Mouse (Mus musculus) right cerebral cortex, postnatal 14 days (tissue): Measurements from ENCODE around the gene Hagh.

Experiments used
- DNase-seq: peaks from one replicate; pipeline ENCODE4 v3.0.0; 2022

Hagh gene

DNA sequence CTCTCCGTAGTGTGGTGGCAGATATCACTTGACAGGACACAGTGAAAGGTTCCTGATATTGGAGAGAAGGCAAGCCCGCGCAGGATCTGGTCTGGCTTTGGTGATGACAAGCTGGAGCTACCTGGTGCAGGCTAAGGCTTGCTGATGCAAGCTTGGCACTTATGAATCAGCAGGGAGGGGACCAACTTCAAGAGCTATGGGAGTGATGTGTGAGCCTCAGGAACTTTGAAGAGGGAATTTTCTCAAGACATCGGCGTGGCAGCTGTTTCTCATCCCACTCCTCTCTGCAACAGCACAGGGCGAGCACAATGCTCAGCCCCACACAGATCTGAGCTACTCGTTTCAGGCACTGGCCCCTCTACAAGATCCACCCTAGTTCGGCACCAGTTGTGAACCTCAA, at the start of gene Hagh:
Gene Hagh, plus strand, starts transcription at position 302 of the 400 bp plus-strand sequence.
- no peak for DNase-seq

DNA sequence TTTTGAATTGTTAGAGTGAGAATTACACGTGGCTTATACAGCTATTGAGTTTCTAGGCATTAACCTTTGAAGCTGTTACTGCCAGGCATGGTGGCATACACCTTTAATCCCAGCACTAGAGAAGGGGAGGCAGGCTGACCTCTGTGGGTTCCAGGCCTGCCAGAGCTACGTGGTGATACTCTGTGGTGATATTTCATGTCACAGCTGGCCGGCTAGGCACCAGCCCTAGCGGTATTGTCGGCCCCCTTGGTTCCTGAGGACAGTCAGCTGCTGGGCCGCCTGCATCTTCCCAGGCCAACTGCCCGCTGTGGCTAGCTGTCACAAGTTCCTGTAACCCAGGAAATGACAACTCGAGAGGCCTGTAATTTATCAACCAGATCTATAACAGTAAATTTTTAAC, 47.8 kb upstream of the Hagh start:
- no peak for DNase-seq

DNA sequence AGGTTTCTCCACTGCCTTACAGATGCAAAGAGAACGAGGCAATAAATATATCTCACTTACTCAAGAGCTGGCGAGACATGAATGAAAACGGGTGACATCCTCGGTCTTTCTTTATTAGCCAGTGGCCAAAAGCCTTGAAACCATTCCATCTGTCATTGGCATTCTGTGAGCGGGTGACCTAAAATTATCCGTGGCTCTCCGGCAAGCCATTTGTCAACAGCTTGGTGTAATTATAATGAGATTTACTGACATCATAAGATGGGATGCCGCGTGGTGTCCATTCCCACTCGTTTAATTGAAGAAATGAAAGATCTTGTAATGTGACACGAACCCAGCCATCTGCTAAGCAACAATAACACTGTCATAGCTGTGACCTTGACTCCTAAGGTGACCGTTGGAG, 45.2 kb upstream of the Hagh start:
- DNase-seq, result no peak

DNA sequence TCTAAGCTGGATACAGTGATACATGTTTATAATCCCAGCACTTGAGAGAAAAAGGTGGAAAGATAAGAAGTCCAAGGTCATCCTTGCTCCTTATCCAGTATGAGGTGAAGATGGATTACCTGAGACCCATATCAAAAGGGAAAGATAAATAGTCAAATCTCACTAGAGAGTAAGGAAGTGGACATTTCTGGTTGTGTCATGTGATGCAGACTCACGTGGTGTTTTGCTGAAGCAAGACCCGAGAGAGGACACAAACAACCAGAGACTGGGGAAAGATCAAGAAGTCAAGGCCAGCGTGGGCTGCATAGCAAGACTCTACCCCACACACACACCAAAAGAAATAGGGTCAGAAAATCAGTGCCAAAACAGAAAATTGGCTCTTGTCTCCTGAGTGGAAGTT, 43.0 kb upstream of the Hagh start:
- DNase-seq, result no peak

DNA sequence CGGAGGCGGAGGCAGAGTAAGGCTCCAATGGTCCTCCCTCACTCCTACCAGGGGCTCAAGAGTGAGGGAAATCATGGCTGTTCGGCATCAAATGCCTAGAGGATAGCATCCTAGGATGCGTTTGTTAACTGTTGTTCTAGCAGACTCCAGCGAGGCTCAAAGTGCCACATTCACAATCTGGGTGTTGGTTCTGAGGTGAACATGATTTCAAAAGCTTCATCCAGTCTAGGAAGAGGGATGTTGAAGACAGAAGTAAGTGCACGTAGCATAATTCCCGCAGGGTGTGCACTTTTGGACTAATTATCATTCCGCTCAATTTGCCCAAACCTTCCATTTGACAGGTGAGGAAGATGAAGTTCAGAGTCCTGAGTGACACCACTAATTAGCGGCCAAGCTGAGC, 41.7 kb upstream of the Hagh start:
- DNase-seq, result no peak

DNA sequence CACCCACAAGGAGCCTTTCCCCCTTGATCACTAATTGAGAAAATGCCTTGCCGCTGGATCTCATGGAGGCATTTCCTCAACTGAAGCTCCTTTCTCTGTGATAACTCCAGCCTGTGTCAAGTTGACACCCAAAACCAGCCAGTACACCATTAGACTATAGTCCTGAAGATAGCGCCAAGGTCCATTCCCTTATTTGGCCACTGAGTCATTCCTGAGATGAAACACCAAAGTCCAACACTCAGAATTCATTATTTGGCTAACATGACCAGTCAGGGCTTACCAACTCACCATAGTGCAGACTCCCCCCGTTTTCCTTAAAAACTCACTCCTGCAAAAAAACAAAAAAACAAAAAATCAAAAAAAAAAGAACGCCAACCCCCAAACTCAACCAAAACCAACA, 40.5 kb upstream of the Hagh start:
- no peak for DNase-seq

DNA sequence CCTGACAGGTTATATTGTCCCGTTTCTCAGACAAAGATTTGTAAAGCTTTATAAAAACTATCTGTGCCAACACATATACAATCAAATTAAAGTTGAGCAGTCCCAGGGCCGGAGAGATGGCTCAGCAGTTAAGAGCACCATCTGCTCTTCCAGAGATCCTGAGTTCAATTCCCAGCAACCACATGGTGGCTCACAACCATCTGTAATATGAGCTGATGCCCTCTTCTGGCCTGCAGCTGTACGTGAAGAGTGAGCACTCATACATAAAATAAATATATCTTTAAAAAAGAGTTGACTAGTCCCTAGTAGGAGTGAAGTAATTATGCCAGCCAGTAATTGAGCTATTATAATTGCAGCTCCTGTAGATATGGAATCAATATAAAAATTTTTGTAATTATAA, 39.4 kb upstream of the Hagh start:
- DNase-seq, result no peak

DNA sequence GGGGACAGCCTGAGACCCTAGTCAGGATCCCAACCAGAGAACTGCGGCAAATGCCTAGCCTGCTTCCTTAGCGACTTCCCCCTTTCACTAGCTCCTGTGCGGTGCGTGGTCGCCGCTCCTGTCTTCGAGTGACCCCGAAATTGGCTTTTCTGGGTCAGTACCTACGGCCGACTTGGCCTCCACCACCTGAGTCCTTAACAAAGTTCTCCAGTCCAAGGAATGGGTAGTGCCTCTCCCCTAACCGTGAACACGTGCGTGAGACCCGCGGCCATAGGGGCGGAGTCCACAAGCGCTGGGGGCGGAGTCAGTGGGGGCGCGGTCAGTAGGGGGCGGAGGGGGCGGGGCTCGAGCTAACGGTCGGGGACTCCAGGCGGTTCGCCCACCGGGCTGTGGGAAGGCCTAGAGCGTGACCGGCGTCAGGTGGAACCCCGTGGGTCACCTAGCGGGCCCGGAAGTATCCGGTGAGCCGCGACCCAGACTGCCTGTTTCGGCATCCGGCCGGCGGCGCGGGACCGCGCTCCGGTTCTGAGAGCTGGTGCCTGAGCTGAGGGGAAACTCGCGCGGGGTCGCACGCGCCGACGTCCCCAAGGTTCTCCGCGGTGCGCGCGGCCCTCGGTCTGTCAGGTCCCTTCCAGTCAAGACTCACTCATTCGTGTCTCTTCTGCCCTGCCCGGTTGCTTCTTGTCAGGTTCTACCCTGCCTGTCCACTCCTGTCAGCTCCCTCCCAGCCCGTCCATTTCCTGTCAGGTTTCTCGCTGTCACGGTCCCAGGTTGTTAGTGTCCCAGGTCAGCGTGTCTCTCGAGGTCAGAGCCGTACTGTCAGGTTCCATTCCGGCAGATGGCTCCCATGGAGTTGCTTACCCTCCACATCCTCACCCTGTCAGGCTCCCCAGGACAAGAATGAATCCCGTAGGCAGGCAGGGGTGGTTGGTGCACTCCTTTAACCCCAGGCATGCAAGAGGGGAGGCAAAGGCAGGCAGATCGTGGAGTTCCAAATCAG, 35.7 kb upstream of the Hagh start, which contains the start of gene Meiob:
Gene Meiob, plus strand, starts transcription at position 338 of the 1,000 bp plus-strand sequence.
- DNase-seq, result peak; percentile 26

DNA sequence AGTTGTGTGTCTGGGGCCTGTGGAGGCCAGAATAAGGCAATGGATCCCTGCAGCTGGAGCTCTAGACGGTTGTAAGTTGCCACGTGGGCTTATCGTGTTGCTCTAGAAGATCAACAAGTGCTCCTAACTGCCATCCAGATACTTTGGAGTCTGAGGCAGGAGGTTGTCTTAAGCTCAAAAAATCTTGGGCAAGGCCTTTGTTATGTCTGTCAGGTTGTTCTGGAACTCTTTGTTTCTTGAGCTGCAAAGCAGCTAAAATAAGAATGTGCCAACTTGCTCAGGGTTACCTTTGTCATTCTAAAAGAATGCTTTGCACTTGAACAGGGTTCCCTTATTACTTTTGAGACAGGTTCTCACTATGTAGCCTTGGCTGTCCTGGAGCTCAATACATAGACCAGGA, 28.7 kb upstream of the Hagh start:
- DNase-seq, result no peak

DNA sequence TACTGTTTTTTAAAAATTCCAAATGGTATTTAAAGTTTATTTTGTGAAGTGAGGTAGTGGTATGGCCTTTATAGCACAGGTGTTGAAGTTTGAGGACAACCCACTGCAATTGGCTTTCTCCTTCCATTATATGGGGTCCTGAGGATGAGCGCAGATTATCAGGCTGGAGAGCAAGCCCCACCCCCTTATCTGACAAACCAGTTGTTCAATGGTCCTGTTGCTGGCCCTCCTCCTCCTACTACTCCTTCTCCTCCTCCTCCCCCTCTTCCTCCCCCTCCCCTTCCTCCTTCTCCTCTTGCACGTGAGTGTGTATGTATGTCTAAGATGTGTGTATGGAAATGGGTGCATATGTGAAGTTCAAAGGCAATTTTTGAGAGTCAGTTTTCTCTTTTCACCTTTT, 27.7 kb upstream of the Hagh start:
- DNase-seq, result no peak

DNA sequence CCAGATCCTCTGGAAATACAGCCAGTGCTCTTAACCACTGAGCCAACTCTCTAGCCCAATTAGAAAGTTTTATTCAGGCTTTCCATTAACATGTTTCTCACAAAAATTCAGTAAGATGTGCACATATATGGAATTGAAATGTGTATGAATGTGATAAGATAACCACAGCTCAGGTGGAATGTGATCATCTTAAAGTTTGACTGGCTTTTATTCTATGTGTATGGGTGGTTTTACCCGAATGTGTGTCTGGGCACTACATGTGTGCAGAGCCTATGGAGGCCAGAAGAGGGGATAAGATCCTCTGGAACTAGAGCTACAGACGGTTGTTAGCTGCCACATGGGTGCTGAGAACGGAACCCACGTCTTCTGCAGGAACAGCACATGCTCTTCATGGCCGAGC, 24.7 kb upstream of the Hagh start:
- DNase-seq, result no peak

DNA sequence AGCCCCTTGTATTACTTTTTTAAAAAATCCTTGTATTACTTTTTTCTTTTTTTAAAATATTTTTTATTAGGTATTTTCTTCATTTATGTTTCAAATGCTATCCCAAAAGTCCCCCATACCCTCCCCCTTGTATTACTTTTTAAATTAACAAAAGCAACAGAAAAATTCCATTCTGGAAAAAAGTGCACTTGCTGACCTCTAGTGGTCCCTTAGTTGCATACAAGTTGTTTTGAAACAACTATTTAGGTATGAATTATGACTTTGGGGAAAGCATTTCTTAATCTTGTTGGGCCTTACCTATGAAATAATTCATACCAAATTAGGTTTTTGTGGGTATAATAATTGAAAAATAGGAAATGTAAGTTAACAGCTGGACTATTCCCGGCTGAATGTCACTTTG, 22.4 kb upstream of the Hagh start:
- no peak for DNase-seq

DNA sequence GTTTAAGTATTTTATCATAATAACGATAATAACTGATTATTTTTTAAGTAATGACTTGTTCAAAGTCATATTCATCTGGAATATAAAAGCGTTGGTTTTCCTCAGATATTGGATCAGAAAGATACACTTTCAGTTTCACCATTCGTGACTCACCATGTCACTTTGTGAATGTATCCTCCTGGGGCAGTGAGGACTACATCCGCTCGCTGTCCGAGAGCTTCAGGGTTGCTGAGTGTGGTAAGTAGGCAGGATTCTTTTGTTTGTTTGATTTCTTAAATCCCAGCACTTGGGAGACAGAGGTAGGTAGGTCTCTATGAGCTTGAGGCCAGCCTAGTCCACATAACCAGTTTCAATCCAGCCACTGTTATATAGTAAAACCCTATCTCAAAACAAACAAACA, 21.8 kb upstream of the Hagh start:
- DNase-seq, result no peak

DNA sequence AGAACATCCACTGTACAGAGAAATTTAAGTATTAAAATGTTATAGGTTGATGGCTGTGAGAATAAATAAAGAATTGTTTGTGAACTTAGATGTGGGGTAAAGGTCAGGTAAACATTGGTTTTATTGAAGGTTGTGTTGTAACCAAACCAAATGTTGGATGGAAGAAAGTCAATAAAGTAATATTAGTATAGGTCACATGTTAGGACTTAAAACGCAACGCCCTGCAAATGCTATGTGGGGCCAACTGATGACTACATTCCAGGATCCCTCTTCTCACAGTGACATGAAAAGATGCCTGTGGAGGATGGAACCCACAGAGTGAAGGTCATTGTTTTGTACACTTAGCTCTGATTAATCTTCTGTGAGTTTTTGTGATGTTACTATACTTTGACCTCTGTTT, 20.5 kb upstream of the Hagh start:
- DNase-seq, result no peak

DNA sequence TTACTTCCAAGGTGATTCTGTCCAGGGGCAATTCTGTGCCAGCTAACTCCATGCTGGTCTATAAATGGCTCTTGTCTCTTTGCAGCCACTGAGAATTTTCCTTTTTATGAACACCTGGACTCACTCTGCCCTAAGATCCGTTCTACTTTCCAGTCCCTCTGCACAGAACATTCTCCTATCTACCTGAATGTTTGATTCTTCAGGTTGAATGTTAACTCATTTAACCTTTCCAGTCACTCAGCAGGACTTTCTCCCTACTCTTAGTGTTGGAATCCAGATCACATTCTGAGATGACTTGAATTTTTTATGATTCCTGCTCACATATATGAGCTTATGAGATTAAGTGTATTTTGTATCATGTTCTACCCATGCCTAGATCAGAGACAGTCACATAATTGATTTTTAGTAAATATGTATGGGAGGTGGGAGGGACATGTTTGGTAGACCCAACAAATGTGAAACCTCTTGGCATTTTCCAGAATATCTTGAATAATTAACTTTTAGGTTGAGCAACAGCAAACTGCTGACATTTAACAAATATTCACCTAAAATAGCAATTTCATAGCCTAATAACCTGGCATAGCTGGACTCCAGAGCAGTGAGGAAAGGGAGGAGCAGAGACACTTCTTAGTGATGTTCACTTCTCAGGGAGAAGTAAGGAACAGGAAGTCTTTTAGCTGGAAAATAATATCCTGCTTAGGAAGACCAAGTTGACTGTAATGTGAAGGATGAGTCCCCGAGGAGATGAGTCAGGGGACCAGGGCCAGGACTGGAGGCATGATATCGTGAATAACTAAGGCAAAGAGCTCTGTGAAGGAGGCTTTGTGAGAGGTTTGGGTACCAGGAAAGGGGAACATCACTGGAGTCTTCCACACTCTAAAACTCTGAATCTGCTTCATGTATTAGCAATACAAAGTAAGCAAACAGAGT, 18.3 kb upstream of the Hagh start:
- no peak for DNase-seq

DNA sequence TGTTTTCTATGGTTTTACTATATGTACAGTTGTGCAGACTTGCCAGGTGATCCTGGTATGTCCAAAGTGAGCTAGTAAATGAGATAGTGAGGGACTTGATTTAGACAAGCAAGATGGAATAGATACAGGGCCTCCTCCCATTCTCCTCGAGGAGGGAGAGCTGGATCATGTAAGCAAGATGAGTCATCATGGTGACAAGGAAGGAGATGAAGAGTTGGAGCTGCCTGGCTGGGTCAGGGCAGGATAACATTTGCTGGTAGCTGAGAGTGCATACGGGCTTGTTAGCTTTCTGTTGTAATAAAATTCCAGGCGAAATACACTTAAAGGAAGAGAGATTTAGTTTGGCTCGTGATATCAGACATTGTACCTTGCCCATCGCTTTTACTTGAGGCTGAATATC, 398 bp downstream of the Hagh start:
- no peak for DNase-seq

DNA sequence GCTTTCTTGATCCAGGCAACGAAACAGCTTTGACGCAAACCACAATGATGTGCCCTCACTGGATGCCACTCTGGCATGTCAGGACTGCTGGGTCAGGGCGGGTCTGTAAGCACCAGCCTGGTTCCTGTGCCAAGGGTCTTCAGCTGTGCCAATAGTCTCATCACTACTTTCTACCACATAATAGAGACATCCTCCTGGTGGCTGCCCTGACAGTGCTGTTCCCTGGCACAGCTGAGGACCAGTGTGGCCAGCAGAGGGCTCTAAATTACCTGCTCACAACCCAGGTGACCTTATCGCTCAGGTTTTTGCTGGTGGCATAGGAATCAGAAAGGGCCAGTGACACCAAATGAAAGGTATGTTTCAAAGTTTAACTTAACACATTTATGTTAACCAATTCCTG, 1.2 kb downstream of the Hagh start:
- DNase-seq, result no peak

DNA sequence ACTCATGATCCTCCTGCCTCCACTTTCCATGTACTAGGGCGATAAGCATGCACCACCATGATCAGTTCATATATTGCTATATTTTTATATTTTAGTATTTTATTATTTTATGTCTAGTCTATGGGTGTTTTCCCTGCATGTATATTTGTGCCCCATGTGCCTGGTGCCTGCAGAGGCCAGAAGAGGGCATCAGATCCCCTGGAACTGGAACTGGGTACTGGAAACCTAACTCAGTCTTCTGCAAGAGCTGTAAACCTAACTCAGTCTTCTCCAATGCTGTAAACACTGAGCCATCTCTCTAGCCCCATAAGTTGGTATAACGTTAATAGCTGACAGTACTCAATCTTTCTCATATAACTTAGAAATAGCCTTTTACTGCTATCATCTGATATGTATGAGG, 2.7 kb downstream of the Hagh start:
- DNase-seq, result no peak

DNA sequence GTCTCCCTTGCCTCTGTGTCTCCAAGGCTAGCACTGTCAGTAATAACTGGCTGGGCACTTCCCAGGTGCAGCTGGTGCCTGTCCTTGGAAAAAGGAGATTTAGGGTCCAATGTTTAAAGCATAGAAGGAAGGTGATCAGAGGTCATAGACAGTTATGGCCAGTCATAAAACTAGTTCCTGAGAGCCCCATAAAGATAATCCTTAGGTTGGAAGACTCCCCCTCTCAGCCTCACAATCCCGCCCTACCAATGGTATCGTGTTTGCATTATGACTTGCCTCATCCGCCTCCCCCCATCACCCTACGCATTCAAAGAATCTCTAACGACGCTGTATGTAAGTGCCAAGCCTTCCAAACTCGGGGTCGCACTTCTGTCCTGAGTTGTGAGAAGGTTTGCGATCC, 4.6 kb downstream of the Hagh start:
- DNase-seq, result no peak

DNA sequence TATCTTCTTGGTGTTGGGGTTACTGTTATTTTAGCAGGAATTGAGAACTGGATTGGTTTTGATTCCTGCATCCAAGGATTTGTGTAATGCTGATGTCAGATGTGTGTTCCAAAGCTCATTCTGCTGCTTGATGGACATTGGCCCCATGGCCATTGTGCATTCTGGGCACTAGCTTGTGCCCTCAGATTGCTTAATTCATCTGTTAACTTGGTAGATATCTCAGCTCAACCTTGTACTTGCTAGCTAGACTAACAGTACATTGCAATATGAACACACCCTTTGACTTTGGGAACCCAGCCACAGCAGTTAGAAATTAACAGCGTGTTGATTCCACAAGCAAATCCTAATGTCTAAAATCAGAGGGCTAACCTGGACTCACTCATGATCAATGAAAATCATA, 7.4 kb downstream of the Hagh start:
- no peak for DNase-seq

DNA sequence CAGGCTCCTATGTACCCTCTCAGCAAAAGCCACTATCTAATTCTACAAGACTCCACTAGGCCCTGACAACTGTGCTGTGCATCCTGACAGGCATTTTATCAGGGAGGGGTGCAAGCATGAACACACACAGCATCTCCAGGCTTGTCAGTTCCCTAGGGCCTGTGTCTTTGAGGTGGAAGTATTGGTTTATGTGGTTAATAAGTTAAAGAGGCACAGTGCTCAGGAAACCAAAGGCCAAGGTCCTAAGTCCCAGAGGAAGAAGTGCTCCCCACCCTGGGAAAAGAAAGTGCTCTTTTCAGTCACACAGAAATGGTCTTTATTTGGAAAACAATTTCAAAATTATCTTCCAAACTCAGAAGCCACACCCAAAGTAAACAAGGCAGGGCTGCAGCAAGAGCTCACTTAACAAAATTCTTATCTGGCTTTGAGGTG, 8.7 kb downstream of the Hagh start:
- DNase-seq, result no peak

DNA sequence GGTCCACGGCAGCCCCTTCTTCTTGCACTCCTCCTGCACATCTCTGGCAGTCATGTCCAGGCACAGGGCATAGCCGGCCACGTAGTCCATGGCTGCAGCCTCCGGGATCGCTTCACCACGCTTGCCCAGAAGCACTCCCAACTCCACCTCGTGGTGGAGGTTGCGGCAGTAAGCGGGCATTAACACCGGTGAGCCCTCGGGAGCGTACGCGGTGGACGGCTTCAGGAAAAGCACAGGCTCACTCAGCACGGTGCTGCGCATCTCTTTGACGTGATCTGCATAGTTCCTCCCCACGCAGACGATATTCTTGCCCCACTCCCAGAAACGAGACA, 9.8 kb downstream of the Hagh start:
- no peak for DNase-seq

DNA sequence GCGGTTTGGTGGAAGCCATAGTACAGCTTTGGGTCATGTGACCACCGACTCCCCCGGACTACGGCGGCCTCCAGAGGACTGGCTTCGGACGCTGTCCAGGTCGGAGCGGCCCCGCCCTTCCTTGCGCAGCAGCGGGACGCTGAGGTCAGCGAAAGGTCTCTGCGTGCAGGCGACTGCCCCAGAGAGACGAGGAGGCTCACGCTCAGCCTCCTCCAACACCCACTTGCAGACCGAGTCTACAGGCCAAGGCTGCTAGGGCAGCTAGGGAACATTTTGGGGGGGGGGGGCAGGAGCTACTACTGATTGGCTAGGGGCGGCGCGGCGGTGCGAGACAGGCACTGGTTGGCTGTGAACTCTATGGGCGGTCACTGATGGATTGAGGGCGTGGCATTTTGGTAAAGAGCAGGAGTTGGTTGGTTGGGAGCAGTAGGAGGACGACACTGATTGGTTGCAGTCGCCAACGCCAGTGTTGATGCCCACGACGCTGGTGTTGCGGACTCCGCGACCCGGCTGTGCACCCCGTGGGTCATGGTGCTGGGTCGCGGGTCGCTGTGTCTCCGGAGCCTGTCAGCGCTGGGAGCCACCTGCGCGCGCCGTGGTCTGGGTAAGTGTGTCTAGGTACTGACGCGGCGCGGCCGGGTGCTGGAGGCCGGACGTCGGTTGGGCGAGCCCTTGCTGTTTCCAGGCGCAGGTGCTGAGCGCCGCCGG, 10.3 kb downstream of the Hagh start, which contains the start of gene Fahd1:
Gene Fahd1, minus strand, starts transcription at position 300 of the 708 bp plus-strand sequence.
- DNase-seq, result peak; percentile 91
